Mouse (Mus musculus): ENCODE measurements around the gene Timm17b. TPM values are rescaled to one million over a fixed set of nuclear protein-coding genes. Genes with fewer than 3 reads are reported as not detected.
A peak's percentile ranks its signal among the peaks of the same experiment; 100 is the strongest.

Timm17b gene
- polyA plus RNA-seq, 1 experiment: 74.8 TPM

GRCm38 (mm10) chrX:7865786-7866185 is 33.4 kb upstream of the Timm17b start:
- peak overlapping the region; percentile 66; the same call in 1 of the 2 replicates for H3K27ac ChIP-seq (ENCODE audit: control insufficient read depth, insufficient read depth, low read length)
- no peaks in the 10 kb centered on the region for H3K27me3 ChIP-seq (ENCODE audit: control insufficient read depth, insufficient read depth, low read length)
- H3K4me1 ChIP-seq (replicated peaks; ENCODE audit: control insufficient read depth, insufficient read depth, low read length): peaks cover 6% of the 10 kb centered on the region
- DNase-seq: no peak
- peaks cover 8% of the 10 kb centered on the region for H3K36me3 ChIP-seq (ENCODE audit: control insufficient read depth, insufficient read depth, low read length)
- TF ChIP-seq POLR2A (IDR thresholded peaks at IDR 0.05; ENCODE audit: control insufficient read depth, extremely low read depth, insufficient read depth, low read length, poor library complexity) (no peak), CTCF (IDR thresholded peaks at IDR 0.05; ENCODE audit: borderline replicate concordance, control insufficient read depth, extremely low read depth, insufficient read depth, low read length, poor library complexity) (no peak)
- no peak overlapping the region for H3K4me3 ChIP-seq (ENCODE audit: control insufficient read depth, insufficient read depth, low read length)
- WGBS: 23% methylated on average over 2 of the region's 2 CpGs

- Histone ChIP-seq H3K4me3 (ENCODE audit: control insufficient read depth, insufficient read depth, low read length) (no peak overlapping the region), H3K27me3 (ENCODE audit: control insufficient read depth, insufficient read depth, low read length) (no peaks in the 10 kb centered on the region), H3K27ac (ENCODE audit: control insufficient read depth, insufficient read depth, low read length) (no peak overlapping the region), H3K4me1 (replicated peaks; ENCODE audit: control insufficient read depth, insufficient read depth, low read length) (peaks cover 6% of the 10 kb centered on the region), H3K36me3 (ENCODE audit: control insufficient read depth, insufficient read depth, low read length) (peaks cover 14% of the 10 kb centered on the region)
- 100% methylated on average over 1 of the region's 1 CpGs for WGBS
- no peak for DNase-seq
- no peak for TF ChIP-seq POLR2A (IDR thresholded peaks at IDR 0.05; ENCODE audit: control insufficient read depth, extremely low read depth, insufficient read depth, low read length, poor library complexity)
- TF ChIP-seq CTCF (IDR thresholded peaks at IDR 0.05; ENCODE audit: borderline replicate concordance, control insufficient read depth, extremely low read depth, insufficient read depth, low read length, poor library complexity): no peak
Measured at GRCm38 (mm10) chrX:7867141-7867540, 32.0 kb upstream of the Timm17b start.

GRCm38 (mm10) chrX:7868506-7868905 is 30.7 kb upstream of the Timm17b start:
- Histone ChIP-seq H3K4me3 (ENCODE audit: control insufficient read depth, insufficient read depth, low read length) (no peak overlapping the region), H3K27ac (ENCODE audit: control insufficient read depth, insufficient read depth, low read length) (no peak overlapping the region), H3K27me3 (ENCODE audit: control insufficient read depth, insufficient read depth, low read length) (no peaks in the 10 kb centered on the region), H3K4me1 (replicated peaks; ENCODE audit: control insufficient read depth, insufficient read depth, low read length) (peaks cover 6% of the 10 kb centered on the region), H3K36me3 (ENCODE audit: control insufficient read depth, insufficient read depth, low read length) (peaks cover 22% of the 10 kb centered on the region)
- TF ChIP-seq POLR2A (IDR thresholded peaks at IDR 0.05; ENCODE audit: control insufficient read depth, extremely low read depth, insufficient read depth, low read length, poor library complexity): no peak
- TF ChIP-seq CTCF (IDR thresholded peaks at IDR 0.05; ENCODE audit: borderline replicate concordance, control insufficient read depth, extremely low read depth, insufficient read depth, low read length, poor library complexity): no peak
- WGBS: 58% methylated on average over 2 of the region's 2 CpGs
- no peak for DNase-seq

GRCm38 (mm10) chrX:7869826-7870225 is 29.3 kb upstream of the Timm17b start:
- no peak for DNase-seq
- WGBS: 93% methylated on average over 3 of the region's 3 CpGs
- TF ChIP-seq POLR2A (IDR thresholded peaks at IDR 0.05; ENCODE audit: control insufficient read depth, extremely low read depth, insufficient read depth, low read length, poor library complexity) (no peak), CTCF (IDR thresholded peaks at IDR 0.05; ENCODE audit: borderline replicate concordance, control insufficient read depth, extremely low read depth, insufficient read depth, low read length, poor library complexity) (no peak)
- peaks cover 6% of the 10 kb centered on the region for H3K4me1 ChIP-seq (replicated peaks; ENCODE audit: control insufficient read depth, insufficient read depth, low read length)
- peaks cover 28% of the 10 kb centered on the region for H3K36me3 ChIP-seq (ENCODE audit: control insufficient read depth, insufficient read depth, low read length)
- H3K27me3 ChIP-seq (ENCODE audit: control insufficient read depth, insufficient read depth, low read length): no peaks in the 10 kb centered on the region
- no peak overlapping the region for H3K4me3 ChIP-seq (ENCODE audit: control insufficient read depth, insufficient read depth, low read length)
- H3K27ac ChIP-seq (ENCODE audit: control insufficient read depth, insufficient read depth, low read length): no peak overlapping the region

- Histone ChIP-seq H3K36me3 (ENCODE audit: control insufficient read depth, insufficient read depth, low read length) (peaks cover 10% of the 10 kb centered on the region; the same call in 1 of the 2 replicates), H3K27ac (ENCODE audit: control insufficient read depth, insufficient read depth, low read length) (no peak within 1 kb of the TSS), H3K4me1 (replicated peaks; ENCODE audit: control insufficient read depth, insufficient read depth, low read length) (peaks cover 13% of the 10 kb centered on the region), H3K27me3 (ENCODE audit: control insufficient read depth, insufficient read depth, low read length) (no peaks in the 10 kb centered on the region), H3K4me3 (ENCODE audit: control insufficient read depth, insufficient read depth, low read length) (peak within 1 kb of the TSS; percentile 78)
- peak; percentile 86 for DNase-seq
- WGBS: 1% methylated on average over 31 of the region's 38 CpGs
- TF ChIP-seq CTCF (IDR thresholded peaks at IDR 0.05; ENCODE audit: borderline replicate concordance, control insufficient read depth, extremely low read depth, insufficient read depth, low read length, poor library complexity): no peak
- TF ChIP-seq POLR2A (IDR thresholded peaks at IDR 0.05; ENCODE audit: control insufficient read depth, extremely low read depth, insufficient read depth, low read length, poor library complexity): peak; percentile 72
Measured at GRCm38 (mm10) chrX:7878007-7878419, 21.1 kb upstream of the Timm17b start, which contains the start of gene Pim2. TSS of gene Pim2 (plus strand) at chrX:7878262.

- WGBS: 5% methylated on average over 17 of the region's 21 CpGs
- H3K4me1 ChIP-seq (replicated peaks; ENCODE audit: control insufficient read depth, insufficient read depth, low read length): peaks cover 13% of the 10 kb centered on the region
- H3K36me3 ChIP-seq (ENCODE audit: control insufficient read depth, insufficient read depth, low read length): peaks cover 6% of the 10 kb centered on the region; the same call in 1 of the 2 replicates
- H3K27ac ChIP-seq (ENCODE audit: control insufficient read depth, insufficient read depth, low read length): no peak overlapping the region
- no peak for TF ChIP-seq CTCF (IDR thresholded peaks at IDR 0.05; ENCODE audit: borderline replicate concordance, control insufficient read depth, extremely low read depth, insufficient read depth, low read length, poor library complexity)
- no peak for TF ChIP-seq POLR2A (IDR thresholded peaks at IDR 0.05; ENCODE audit: control insufficient read depth, extremely low read depth, insufficient read depth, low read length, poor library complexity)
- H3K27me3 ChIP-seq (ENCODE audit: control insufficient read depth, insufficient read depth, low read length): no peaks in the 10 kb centered on the region
- H3K4me3 ChIP-seq (ENCODE audit: control insufficient read depth, insufficient read depth, low read length): peak overlapping the region; percentile 78
- peak; percentile 19 for DNase-seq
Measured at GRCm38 (mm10) chrX:7878495-7878894, 20.7 kb upstream of the Timm17b start.

GRCm38 (mm10) chrX:7879819-7880218 is 19.3 kb upstream of the Timm17b start:
- Histone ChIP-seq H3K4me1 (replicated peaks; ENCODE audit: control insufficient read depth, insufficient read depth, low read length) (peaks cover 15% of the 10 kb centered on the region), H3K4me3 (ENCODE audit: control insufficient read depth, insufficient read depth, low read length) (peak overlapping the region; percentile 14; the same call in 1 of the 2 replicates), H3K27ac (ENCODE audit: control insufficient read depth, insufficient read depth, low read length) (no peak overlapping the region), H3K36me3 (ENCODE audit: control insufficient read depth, insufficient read depth, low read length) (no peaks in the 10 kb centered on the region), H3K27me3 (ENCODE audit: control insufficient read depth, insufficient read depth, low read length) (no peaks in the 10 kb centered on the region)
- DNase-seq: peak; percentile 43
- TF ChIP-seq CTCF (IDR thresholded peaks at IDR 0.05; ENCODE audit: borderline replicate concordance, control insufficient read depth, extremely low read depth, insufficient read depth, low read length, poor library complexity) (peak; percentile 53; the same call in 1 of the 2 replicates), POLR2A (IDR thresholded peaks at IDR 0.05; ENCODE audit: control insufficient read depth, extremely low read depth, insufficient read depth, low read length, poor library complexity) (no peak)
- WGBS: 1% methylated on average over 11 of the region's 11 CpGs

Measured in thymus, adult 2 months (tissue).